Mouse (Mus musculus): ENCODE data around the gene Lrrn4cl. TPM values are rescaled to one million over a fixed set of nuclear protein-coding genes. Genes with fewer than 3 reads are reported as not detected.

The Lrrn4cl gene
- total and polyA plus RNA-seq, 2 experiments from 2014 or later: 2.1 to 2.7 TPM

- Histone ChIP-seq H3K4me3 (ENCODE audit: low read depth, low read length) (peak overlapping the region; percentile 97), H3K9ac (replicated peaks; ENCODE audit: low read length, poor library complexity, severe bottlenecking) (peak overlapping the region; percentile 98), H3K36me3 (ENCODE audit: insufficient read depth, low read length) (peaks cover 20% of the 10 kb centered on the region), H3K27ac (ENCODE audit: low read depth, low read length) (peak overlapping the region; percentile 98), H3K27me3 (ENCODE audit: insufficient read depth, low read length) (no peaks in the 10 kb centered on the region), H3K4me2 (ENCODE audit: low read depth, low read length, poor library complexity, severe bottlenecking) (peak overlapping the region; percentile 89), H3K4me1 (ENCODE audit: insufficient read depth, low read length) (peaks cover 19% of the 10 kb centered on the region), H3K9me3 (ENCODE audit: low read length) (no peaks in the 10 kb centered on the region)
- WGBS: under 1% methylated on average over 41 of the region's 48 CpGs
- no peak; the same call in 1 of the 2 replicates for ATAC-seq (ENCODE audit: low FRiP score)
- no peak for TF ChIP-seq CTCF (IDR thresholded peaks at IDR 0.05)
- no peak for DNase-seq (ENCODE audit: low spot score)
Measured at GRCm38 (mm10) chr19:8820424-8820956, 30.1 kb upstream of the Lrrn4cl start.

- no peaks in the 10 kb centered on the region for H3K9me3 ChIP-seq (ENCODE audit: low read length)
- 1% methylated on average over 7 of the region's 7 CpGs for WGBS
- no peaks in the 10 kb centered on the region for H3K27me3 ChIP-seq (ENCODE audit: insufficient read depth, low read length)
- H3K27ac ChIP-seq (ENCODE audit: low read depth, low read length): no peak overlapping the region
- peak overlapping the region; percentile 89 for H3K4me2 ChIP-seq (ENCODE audit: low read depth, low read length, poor library complexity, severe bottlenecking)
- no peak for DNase-seq (ENCODE audit: low spot score)
- H3K4me1 ChIP-seq (ENCODE audit: insufficient read depth, low read length): peaks cover 16% of the 10 kb centered on the region
- H3K4me3 ChIP-seq (ENCODE audit: low read depth, low read length): peak overlapping the region; percentile 97
- no peak for ATAC-seq (ENCODE audit: low FRiP score)
- H3K9ac ChIP-seq (replicated peaks; ENCODE audit: low read length, poor library complexity, severe bottlenecking): peak overlapping the region; percentile 98
- TF ChIP-seq CTCF (IDR thresholded peaks at IDR 0.05): no peak
- peaks cover 26% of the 10 kb centered on the region for H3K36me3 ChIP-seq (ENCODE audit: insufficient read depth, low read length)
Measured at GRCm38 (mm10) chr19:8821146-8821545, 29.4 kb upstream of the Lrrn4cl start.

DNA sequence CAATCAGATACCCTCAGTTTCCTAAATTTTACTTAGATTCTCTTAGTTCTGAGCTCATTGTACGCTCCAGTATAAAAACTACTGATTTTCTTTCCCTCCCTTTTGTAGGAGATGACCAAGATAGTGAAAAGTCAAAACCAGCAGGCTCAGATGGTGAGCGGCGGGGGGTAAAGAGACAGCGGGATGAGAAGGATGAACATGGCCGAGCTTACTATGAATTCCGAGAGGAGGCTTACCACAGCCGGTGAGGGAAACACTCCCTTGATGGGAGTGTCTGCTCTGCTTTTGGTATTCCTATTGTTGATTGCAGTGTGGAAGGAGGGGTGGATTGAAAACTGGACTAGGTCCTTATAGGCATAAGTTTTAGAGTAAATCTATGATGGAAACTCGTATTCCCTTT, 27.9 kb upstream of the Lrrn4cl start:
- Histone ChIP-seq H3K27me3 (ENCODE audit: insufficient read depth, low read length) (no peaks in the 10 kb centered on the region), H3K36me3 (ENCODE audit: insufficient read depth, low read length) (peaks cover 38% of the 10 kb centered on the region), H3K9ac (replicated peaks; ENCODE audit: low read length, poor library complexity, severe bottlenecking) (no peak overlapping the region), H3K4me1 (ENCODE audit: insufficient read depth, low read length) (peaks cover 11% of the 10 kb centered on the region), H3K4me3 (ENCODE audit: low read depth, low read length) (peak overlapping the region; percentile 97; the same call in 1 of the 2 replicates), H3K27ac (ENCODE audit: low read depth, low read length) (no peak overlapping the region), H3K9me3 (ENCODE audit: low read length) (no peaks in the 10 kb centered on the region), H3K4me2 (ENCODE audit: low read depth, low read length, poor library complexity, severe bottlenecking) (peak overlapping the region; percentile 89)
- ATAC-seq (ENCODE audit: low FRiP score) (no peak), DNase-seq (ENCODE audit: low spot score) (no peak)
- TF ChIP-seq CTCF (IDR thresholded peaks at IDR 0.05): no peak
- WGBS: 55% methylated on average over 8 of the region's 8 CpGs

- H3K4me2 ChIP-seq (ENCODE audit: low read depth, low read length, poor library complexity, severe bottlenecking): no peak within 1 kb of the TSS
- no peaks in the 10 kb centered on the region for H3K27me3 ChIP-seq (ENCODE audit: insufficient read depth, low read length)
- 89% methylated on average over 8 of the region's 8 CpGs for WGBS
- no peak for ATAC-seq (ENCODE audit: low FRiP score)
- H3K9me3 ChIP-seq (ENCODE audit: low read length): no peaks in the 10 kb centered on the region
- H3K9ac ChIP-seq (replicated peaks; ENCODE audit: low read length, poor library complexity, severe bottlenecking): no peak within 1 kb of the TSS
- peaks cover 80% of the 10 kb centered on the region for H3K36me3 ChIP-seq (ENCODE audit: insufficient read depth, low read length)
- no peaks in the 10 kb centered on the region for H3K4me1 ChIP-seq (ENCODE audit: insufficient read depth, low read length)
- no peak for DNase-seq (ENCODE audit: low spot score)
- H3K4me3 ChIP-seq (ENCODE audit: low read depth, low read length): no peak within 1 kb of the TSS
- H3K27ac ChIP-seq (ENCODE audit: low read depth, low read length): no peak within 1 kb of the TSS
- no peak for TF ChIP-seq CTCF (IDR thresholded peaks at IDR 0.05)
Measured at GRCm38 (mm10) chr19:8829660-8830059, 20.9 kb upstream of the Lrrn4cl start, which contains the start of gene AC129217.1. Gene AC129217.1 (plus strand): TSS chr19:8829773.

- H3K4me3 ChIP-seq (ENCODE audit: low read depth, low read length): no peak overlapping the region
- H3K36me3 ChIP-seq (ENCODE audit: insufficient read depth, low read length): peaks cover 72% of the 10 kb centered on the region
- H3K4me1 ChIP-seq (ENCODE audit: insufficient read depth, low read length): no peaks in the 10 kb centered on the region
- no peak overlapping the region for H3K4me2 ChIP-seq (ENCODE audit: low read depth, low read length, poor library complexity, severe bottlenecking)
- peak; percentile 9 for DNase-seq (ENCODE audit: low spot score)
- no peak overlapping the region for H3K27ac ChIP-seq (ENCODE audit: low read depth, low read length)
- ATAC-seq (ENCODE audit: low FRiP score): no peak
- H3K27me3 ChIP-seq (ENCODE audit: insufficient read depth, low read length): no peaks in the 10 kb centered on the region
- no peaks in the 10 kb centered on the region for H3K9me3 ChIP-seq (ENCODE audit: low read length)
- no peak for TF ChIP-seq CTCF (IDR thresholded peaks at IDR 0.05)
- 82% methylated on average over 8 of the region's 8 CpGs for WGBS
- no peak overlapping the region for H3K9ac ChIP-seq (replicated peaks; ENCODE audit: low read length, poor library complexity, severe bottlenecking)
Measured at GRCm38 (mm10) chr19:8830664-8831063, 19.9 kb upstream of the Lrrn4cl start.

GRCm38 (mm10) chr19:8831262-8831661, 19.3 kb upstream of the Lrrn4cl start:
- no peak overlapping the region for H3K4me2 ChIP-seq (ENCODE audit: low read depth, low read length, poor library complexity, severe bottlenecking)
- peak; percentile 47 for DNase-seq (ENCODE audit: low spot score)
- 75% methylated on average over 11 of the region's 11 CpGs for WGBS
- peaks cover 67% of the 10 kb centered on the region for H3K36me3 ChIP-seq (ENCODE audit: insufficient read depth, low read length)
- no peak overlapping the region for H3K9ac ChIP-seq (replicated peaks; ENCODE audit: low read length, poor library complexity, severe bottlenecking)
- no peaks in the 10 kb centered on the region for H3K4me1 ChIP-seq (ENCODE audit: insufficient read depth, low read length)
- H3K4me3 ChIP-seq (ENCODE audit: low read depth, low read length): no peak overlapping the region
- peak; percentile 42; the same call in 1 of the 2 replicates for ATAC-seq (ENCODE audit: low FRiP score)
- no peaks in the 10 kb centered on the region for H3K27me3 ChIP-seq (ENCODE audit: insufficient read depth, low read length)
- no peaks in the 10 kb centered on the region for H3K9me3 ChIP-seq (ENCODE audit: low read length)
- H3K27ac ChIP-seq (ENCODE audit: low read depth, low read length): no peak overlapping the region
- TF ChIP-seq CTCF (IDR thresholded peaks at IDR 0.05): peak; percentile 41

Data from midbrain, postnatal 0 days (tissue).